Mouse (Mus musculus) cortical plate, adult 2 months (tissue): Measurements from ENCODE around the gene Ccdc194.

Experiments
- CTCF ChIP-seq: fragments of 200-500 bp; IDR thresholded peaks from 2 replicates; pipeline ENCODE4 v1.5.1; 2011; ENCODE audit warnings: mild to moderate bottlenecking, control low read depth, low read length; ENCODE audit not compliant: insufficient read depth; ENCODE audit errors: extremely low read depth
- POLR2A ChIP-seq: fragments of 200-500 bp; IDR thresholded peaks from 2 replicates; pipeline ENCODE4 v1.6.1; 2011; ENCODE audit warnings: mild to moderate bottlenecking, low read length, control low read depth; ENCODE audit not compliant: insufficient read depth; ENCODE audit errors: extremely low read depth

- TF ChIP-seq CTCF: no peak
- TF ChIP-seq POLR2A: no peak
Observed at GRCm38 (mm10) chr8:71487691-71488445, 37.6 kb downstream of the Ccdc194 start, which contains the start of gene Gtpbp3.
